Mouse (Mus musculus): ENCODE measurements around the gene Slc45a3.

Slc45a3 gene

DNA sequence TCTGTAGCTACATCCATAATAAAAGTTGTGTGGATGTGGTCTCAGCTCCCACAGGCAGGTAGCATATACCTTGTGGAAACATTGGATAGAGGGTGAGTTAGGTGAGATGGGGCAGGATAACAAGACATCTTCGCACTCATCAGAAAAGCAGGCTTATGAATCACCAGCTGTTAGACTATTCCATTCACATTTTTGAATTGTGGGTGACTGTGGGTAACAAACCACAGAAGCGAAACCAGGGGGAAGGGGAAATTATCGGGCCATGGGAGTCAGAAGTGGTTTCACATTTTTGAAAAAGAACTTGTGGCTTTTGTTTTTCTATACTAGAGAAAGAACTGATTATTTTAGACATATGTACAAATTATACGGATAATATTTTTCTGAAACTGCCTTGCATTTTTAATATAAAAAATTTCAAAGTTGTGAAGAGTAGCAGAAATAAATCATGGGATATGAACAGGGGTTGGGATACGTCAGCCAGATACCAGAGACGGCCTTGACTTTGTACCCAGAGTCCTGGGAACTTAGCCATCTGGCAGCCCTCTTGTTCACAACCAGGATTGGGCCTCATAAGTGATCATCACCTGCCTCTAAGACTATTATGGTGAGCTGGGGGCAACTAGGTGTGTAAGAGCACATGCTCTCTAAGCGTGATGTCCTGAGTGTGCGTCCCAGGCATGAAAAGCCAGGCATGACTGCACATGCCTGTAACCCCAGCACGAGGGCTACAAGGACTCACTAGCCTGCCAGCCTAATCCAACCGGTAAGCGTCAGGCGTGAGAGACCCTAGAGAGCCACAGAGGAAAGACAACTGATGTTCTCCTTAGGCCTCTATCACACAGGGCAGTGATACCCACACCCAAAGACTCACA, 30.6 kb downstream of the Slc45a3 start:
- no peak for DNase-seq (ENCODE audit: low spot score)

DNA sequence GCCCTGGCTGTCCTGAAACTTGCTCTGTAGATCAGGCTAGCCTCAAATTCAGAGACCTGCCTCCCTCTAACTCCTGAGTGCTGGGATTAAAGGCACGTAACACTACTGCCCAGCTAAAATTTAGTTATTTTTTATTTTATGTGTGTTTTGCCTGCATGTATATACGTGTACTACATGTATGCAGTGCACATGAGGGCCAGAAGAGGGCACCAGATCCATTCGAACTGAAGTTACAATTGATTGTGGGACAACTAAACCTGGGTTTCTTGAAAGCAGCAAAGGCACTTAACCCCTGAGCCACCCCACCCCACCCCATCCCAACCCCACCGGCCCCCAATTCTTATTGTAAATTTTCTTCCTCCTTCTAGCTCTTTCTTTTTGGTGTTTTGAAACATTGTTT, 32.3 kb downstream of the Slc45a3 start:
- no peak for DNase-seq (ENCODE audit: low spot score)

GRCm38 (mm10) chr1:132000506-132000905, 37.7 kb downstream of the Slc45a3 start:
- no peak for DNase-seq (ENCODE audit: low spot score)

DNA sequence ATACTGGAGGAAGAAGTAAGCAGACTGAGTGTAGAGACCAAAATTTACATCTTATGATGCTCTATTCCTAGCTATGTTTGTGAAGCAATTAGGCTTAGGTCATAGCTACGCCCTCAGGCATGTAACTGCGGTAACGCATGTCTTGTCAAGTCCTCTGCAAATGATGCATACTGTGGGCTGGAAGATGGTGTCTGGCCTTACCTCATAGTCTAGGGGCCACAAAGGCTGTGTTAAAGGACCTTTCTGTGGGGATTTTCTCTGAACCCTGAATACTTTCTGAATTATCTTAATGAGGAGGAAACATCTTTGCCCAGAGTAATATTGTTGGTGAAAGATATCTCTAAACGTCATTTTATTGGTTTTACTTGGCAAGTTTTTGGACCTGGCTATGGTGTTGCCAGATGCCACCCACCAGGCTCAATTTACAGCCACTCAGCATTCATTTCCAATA, 39.1 kb downstream of the Slc45a3 start:
- DNase-seq (ENCODE audit: low spot score) = no peak

GRCm38 (mm10) chr1:132003111-132003510, 40.3 kb downstream of the Slc45a3 start:
- no peak for DNase-seq (ENCODE audit: low spot score)

DNA sequence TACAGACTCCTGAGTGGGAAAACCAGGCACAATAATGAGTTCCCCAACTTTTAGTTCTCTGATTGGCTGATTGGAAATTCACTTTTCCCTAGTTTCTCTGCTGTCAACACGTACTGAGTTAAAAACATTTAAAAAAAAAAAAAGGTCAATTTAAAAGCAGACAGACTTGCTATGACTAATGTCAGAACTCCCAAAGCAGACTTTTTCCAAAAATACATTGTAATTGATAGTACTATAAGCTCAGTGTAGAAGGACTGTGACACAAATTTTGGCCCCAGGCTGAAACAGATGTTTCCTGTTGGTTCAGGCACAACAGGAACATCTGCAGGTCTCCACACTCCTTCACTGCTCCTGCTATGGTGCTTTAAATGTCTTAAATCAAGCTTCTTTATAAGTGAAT, 41.0 kb downstream of the Slc45a3 start:
- DNase-seq (ENCODE audit: low spot score) = no peak

GRCm38 (mm10) chr1:132004574-132005180, 41.9 kb downstream of the Slc45a3 start:
- DNase-seq (ENCODE audit: low spot score) = no peak

DNA sequence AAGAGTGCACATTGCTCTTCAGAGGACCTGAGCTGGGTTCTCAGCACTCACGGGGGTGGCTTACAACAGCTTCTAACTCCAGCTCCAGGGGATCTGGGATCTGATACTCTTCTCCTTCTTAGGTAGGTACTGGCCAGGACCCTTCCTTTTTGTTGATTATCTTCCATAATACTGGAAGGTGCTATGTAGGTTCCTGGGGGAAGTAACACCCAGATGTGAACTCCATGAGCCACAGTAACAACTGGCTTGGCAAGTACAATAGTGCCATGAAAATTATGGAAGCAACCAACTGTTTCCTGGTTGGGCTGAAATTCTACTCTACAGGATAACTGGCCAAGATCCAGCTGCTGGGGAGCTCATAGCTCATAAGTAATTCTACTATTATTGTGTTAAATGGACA, 42.7 kb downstream of the Slc45a3 start:
- DNase-seq (ENCODE audit: low spot score) = no peak

DNA sequence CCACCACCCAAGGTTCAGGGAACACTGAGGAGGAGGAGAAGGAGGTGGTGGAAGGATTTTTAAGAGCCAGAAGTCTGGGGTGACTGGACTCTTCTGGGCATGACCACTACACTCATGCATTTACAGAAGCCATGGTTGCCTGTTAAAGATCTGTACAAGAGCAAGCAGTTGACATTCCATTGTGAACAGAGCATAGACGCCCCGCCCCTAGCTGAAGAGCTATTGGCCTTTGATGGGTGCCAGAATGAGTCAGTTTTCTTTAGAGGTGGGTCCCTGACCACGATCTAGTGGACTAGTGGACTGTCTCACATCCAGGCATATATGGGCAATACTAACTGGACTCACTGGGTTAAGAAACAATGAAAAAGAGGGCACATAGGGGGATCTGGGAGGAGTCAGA, 43.3 kb downstream of the Slc45a3 start:
- no peak for DNase-seq (ENCODE audit: low spot score)

- DNase-seq (ENCODE audit: low spot score) = no peak
Observed at GRCm38 (mm10) chr1:132006721-132007120, 44.0 kb downstream of the Slc45a3 start.

GRCm38 (mm10) chr1:132007282-132007815, 44.6 kb downstream of the Slc45a3 start, which contains the start of gene Elk4:
Gene Elk4 (plus strand): TSS chr1:132007607.
- peak; percentile 92 for DNase-seq (ENCODE audit: low spot score)

DNA sequence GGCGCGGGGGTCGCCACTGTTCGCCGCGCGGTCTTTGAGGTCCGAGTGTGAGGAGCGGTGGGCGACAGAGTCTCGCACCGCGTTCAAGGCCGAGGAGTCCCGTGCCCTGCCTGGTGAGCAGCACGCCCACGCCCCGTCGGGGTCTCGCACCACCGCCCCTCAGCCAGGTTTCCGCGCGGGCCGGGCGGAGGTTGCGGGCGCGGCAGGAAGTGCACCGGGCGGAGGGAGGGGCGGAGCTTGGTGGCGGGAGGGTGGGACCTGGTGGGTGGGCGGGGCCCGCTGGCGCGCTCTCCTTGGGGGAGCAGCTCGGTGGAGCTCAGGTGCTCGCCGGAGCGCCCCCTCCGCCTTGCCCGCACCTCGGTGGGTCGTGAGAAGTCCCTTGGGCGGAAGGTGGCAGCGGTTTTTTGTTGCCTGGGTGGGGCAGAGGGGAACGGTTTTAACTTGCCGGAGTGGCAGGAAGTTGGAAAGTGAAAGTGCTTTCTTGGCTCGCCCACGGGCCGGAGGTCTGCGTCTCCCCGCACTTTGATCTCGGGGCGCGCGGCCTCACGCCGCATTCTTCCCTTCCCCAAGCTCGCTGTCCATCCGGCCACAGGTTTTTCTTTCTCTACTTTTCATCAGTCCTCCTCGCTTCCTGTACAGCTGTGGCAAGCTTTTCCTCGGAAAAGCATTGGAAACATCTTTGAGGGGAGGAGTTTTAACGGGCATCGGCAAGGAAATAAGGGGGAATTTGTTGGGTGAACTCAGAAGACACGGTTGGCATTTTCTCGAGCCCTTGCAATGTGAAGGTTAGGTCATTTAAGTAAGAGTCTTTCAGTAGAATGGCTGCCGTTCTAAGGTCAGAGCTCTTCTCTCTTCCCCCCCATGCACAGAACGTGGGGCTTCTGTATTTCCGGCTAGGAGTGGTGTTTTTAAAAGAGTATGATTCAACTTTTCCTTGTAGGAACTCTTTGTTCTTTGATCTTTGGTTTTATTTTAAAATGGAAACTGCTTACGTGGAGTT, 45.4 kb downstream of the Slc45a3 start:
- DNase-seq (ENCODE audit: low spot score) = peak; percentile 91

GRCm38 (mm10) chr1:132008881-132009644, 46.3 kb downstream of the Slc45a3 start:
- no peak for DNase-seq (ENCODE audit: low spot score)

- DNase-seq (ENCODE audit: low spot score) = no peak
Observed at GRCm38 (mm10) chr1:132010632-132011501, 48.1 kb downstream of the Slc45a3 start.

DNA sequence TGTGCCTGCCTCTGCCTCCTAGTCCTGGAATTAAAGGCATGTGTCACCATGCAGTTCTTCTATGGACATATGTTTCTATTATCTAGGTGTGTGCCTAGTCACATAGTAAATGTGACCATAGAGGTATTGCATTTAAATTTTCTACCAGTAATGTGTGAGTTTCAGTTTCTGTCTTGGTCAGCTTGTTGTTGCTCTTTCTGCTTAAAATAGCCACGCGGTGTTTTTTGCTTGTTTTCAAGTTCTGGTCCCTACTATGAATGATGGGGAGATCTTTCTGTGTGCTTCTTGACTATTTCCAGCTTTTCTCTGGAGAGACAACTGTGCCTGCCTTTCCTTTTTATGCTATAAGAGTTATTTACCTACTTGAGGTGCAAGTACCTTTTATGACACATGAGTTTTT, 49.0 kb downstream of the Slc45a3 start:
- no peak for DNase-seq (ENCODE audit: low spot score)

GRCm38 (mm10) chr1:132012861-132013260, 50.1 kb downstream of the Slc45a3 start:
- DNase-seq (ENCODE audit: low spot score) = no peak

DNA sequence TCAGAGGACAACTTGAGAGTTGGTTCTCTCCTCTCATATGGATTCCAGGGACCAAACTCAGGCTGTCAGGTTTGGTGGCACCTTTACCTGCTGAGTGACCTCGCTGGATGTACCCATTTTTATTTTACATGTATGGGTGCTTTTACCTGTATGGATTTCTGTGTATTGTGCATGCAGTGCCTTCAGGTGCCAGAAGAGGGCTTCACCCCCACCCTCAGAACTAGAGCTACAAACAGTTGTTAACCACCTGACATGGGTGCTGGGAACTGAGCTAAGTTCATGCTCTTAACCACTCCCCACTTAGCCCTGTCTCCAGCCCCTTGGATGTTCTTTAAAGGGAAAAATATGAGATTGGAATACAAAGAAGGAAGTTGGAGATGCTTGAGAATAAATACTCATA, 52.0 kb downstream of the Slc45a3 start:
- no peak for DNase-seq (ENCODE audit: low spot score)

DNA sequence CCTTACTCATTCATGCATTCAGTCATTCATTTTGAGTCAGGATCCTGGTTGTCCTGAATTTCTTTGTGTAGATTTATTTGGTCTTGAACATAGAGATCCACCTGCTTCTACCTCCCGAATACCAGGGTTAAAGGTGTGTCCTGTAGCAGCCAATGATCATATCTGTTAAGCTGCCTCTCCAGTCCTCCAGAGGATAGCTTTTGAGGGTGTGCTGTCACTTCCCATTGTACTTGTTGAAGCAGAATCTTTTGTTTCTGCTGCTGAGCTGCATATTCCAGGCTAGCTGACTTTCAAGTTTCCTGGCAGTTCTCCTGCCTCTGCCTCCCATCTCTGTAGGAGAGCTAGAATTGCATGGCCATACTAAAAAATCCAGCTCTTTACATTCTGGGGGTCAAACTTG, 53.9 kb downstream of the Slc45a3 start:
- no peak for DNase-seq (ENCODE audit: low spot score)

- DNase-seq (ENCODE audit: low spot score) = no peak
Observed at GRCm38 (mm10) chr1:132019876-132020275, 57.1 kb downstream of the Slc45a3 start.

- peak; percentile 54 for DNase-seq (ENCODE audit: low spot score)
Observed at GRCm38 (mm10) chr1:132022107-132022506, 59.3 kb downstream of the Slc45a3 start.

Measured in yolk sac, embryonic 10.5 days (tissue).